Mouse (Mus musculus) intestine, postnatal 0 days (tissue): ENCODE results near the gene Rnd2. TPM values are rescaled to one million over a fixed set of nuclear protein-coding genes. Genes with fewer than 3 reads are reported as not detected.
"Not testable (repeated sequence)": the region's sequence is repeated elsewhere in the genome, so short reads cannot be mapped to it uniquely, and the experiment has no call there.

ENCODE experiments used
- ATAC-seq: fragments of 200-750 bp; cut with Nextera tagmentation; 2 replicates; pipeline ENCODE4 v1.8.0; 2017; ENCODE audit warnings: mild to moderate bottlenecking, moderate TSS enrichment, moderate library complexity
- H3K27ac ChIP-seq: fragments of 300-500 bp; sonication (generic); 2 replicates; pipeline ENCODE4 v1.5.1; 2014; ENCODE audit warnings: mild to moderate bottlenecking, low read depth, low read length, moderate library complexity
- H3K27me3 ChIP-seq: fragments of 300-500 bp; sonication (generic); replicated peaks from 2 replicates; pipeline ENCODE4 v1.6.1; 2014; ENCODE audit warnings: low read length, mixed read lengths; ENCODE audit not compliant: control insufficient read depth, insufficient read depth
- H3K36me3 ChIP-seq: fragments of 300-500 bp; sonication (generic); 2 replicates; pipeline ENCODE4 v1.6.1; 2014; ENCODE audit warnings: mild to moderate bottlenecking, moderate library complexity; ENCODE audit not compliant: control insufficient read depth, insufficient read depth
- H3K4me1 ChIP-seq: fragments of 300-500 bp; sonication (generic); replicated peaks from 2 replicates; pipeline ENCODE4 v1.6.1; 2014; ENCODE audit warnings: antibody characterized with exemption, low read length, mixed read lengths; ENCODE audit not compliant: control insufficient read depth, insufficient read depth
- H3K4me2 ChIP-seq: fragments of 300-500 bp; sonication (generic); replicated peaks from 2 replicates; pipeline ENCODE4 v1.6.1; 2014; ENCODE audit warnings: low read depth, mild to moderate bottlenecking, moderate library complexity
- H3K4me3 ChIP-seq: fragments of 300-500 bp; sonication (generic); 2 replicates; pipeline ENCODE4 v1.5.1; 2014; ENCODE audit warnings: low read depth, low read length
- H3K9ac ChIP-seq: fragments of 300-500 bp; sonication (generic); 2 replicates; pipeline ENCODE4 v1.6.1; 2014; ENCODE audit warnings: mild to moderate bottlenecking, low read depth, low read length
- H3K9me3 ChIP-seq: fragments of 300-500 bp; sonication (generic); 2 replicates; pipeline ENCODE4 v1.6.1; 2016; ENCODE audit warnings: mixed run types; ENCODE audit not compliant: control insufficient read depth
- CTCF ChIP-seq: sonication (generic); IDR thresholded peaks from 2 replicates; pipeline ENCODE4 v1.5.1; 2016; ENCODE audit warnings: low read depth, mild to moderate bottlenecking, control low read depth, antibody characterized with exemption, moderate library complexity
- WGBS: fragments of 180-500 bp; shearing (Covaris S2); extraction: QIAGEN DNeasy Blood & Tissue Kit; methylation state at CpG from one replicate; pipeline ENCODE4 v1.1.7; 2014; 5-methylcytosine and 5-hydroxymethylcytosine counted together
- polyA plus RNA-seq: library from polyadenylated mRNA; unstranded; fragments of >200 nt; fragmentation: Nextera tagmentation; extraction: Ambion mirVana; gene quantifications from 2 replicates; pipeline ENCODE4 v1.2.1, GENCODE M21; 2015

Gene Rnd2
- polyA plus RNA-seq, 1 experiment from 2014 or later: 27.8 TPM

DNA sequence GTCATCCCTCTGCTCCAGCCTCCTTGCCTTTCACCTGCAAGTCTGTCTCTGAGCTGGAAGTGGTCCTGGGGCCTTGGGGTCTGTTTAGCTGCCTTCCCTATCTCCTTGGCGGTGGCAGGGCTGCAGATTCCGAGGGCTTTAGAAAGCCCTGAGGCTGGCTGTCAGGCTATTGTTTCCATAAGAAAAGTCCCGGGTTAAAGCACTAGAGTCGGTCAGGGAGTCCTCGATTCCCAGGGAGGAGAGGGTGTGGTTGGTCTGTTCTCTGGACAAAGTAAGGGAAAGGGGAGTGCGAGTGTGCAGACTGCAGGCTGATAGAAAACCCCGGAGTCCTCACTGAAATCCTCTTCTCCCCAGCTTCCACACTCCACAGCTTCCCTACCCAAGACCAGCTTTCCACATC is 5.4 kb downstream of the Rnd2 start:
- Histone ChIP-seq H3K9me3 (no peaks in the 10 kb centered on the region), H3K36me3 (no peaks in the 10 kb centered on the region), H3K4me3 (no peak overlapping the region), H3K9ac (no peak overlapping the region), H3K4me2 (no peak overlapping the region), H3K4me1 (0 out of 2 replicates have a peak, but pooled peaks cover 5% of the 10 kb centered on the region), H3K27me3 (no peaks in the 10 kb centered on the region), H3K27ac (no peak overlapping the region)
- 55% methylated on average over 7 of the region's 7 CpGs for WGBS
- ATAC-seq: no peak
- TF ChIP-seq CTCF: no peak

DNA sequence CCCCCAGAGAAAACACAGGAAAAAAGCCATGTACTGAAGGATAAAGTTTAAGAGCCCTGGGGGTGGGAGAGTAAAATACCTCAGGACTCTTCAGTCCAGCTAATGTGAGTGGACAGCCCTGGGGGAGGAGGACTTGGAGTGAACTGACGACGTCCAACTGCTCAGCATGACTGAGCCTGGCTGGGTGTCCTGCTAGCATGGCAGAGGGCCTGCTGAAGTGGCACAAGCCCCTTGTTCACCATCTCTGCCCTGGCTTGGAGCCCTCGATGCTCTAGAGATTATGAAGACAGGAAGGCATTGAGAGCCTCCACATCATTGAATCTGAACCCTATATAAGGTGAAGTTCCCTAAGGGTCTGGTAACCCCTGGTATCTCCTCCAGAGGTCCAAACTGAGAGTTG is 7.1 kb downstream of the Rnd2 start:
- H3K4me3 ChIP-seq: no peak overlapping the region
- H3K9me3 ChIP-seq: no peaks in the 10 kb centered on the region
- H3K4me1 ChIP-seq: 0 out of 2 replicates have a peak, but pooled peaks cover 5% of the 10 kb centered on the region
- H3K27me3 ChIP-seq: no peaks in the 10 kb centered on the region
- no peak overlapping the region for H3K27ac ChIP-seq
- H3K9ac ChIP-seq: no peak overlapping the region
- 84% methylated on average over 3 of the region's 3 CpGs for WGBS
- TF ChIP-seq CTCF: no peak
- no peak for ATAC-seq
- no peak overlapping the region for H3K4me2 ChIP-seq
- H3K36me3 ChIP-seq: no peaks in the 10 kb centered on the region

DNA sequence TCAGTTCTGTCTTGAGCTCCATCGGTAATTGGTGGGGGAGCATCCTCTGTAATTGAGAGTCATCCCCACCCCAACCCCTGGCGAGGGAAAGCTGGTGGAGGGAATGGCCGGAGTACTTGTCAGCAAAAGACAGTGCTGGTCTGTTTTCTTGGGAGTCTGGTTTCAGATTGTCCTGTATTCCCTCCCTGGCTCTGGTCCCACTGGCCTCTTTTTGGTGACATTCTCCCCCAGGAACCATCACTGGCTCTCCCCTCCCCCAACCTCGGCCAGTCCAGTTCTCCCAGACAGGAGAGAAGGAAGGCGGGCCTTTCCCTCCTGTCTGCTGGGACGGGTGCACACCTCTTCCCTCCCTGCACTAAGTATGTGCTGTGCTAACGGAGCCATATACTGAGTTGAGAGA is 7.5 kb downstream of the Rnd2 start:
- 0 out of 2 replicates have a peak, but pooled peaks cover 4% of the 10 kb centered on the region for H3K4me1 ChIP-seq
- no peak for TF ChIP-seq CTCF
- H3K4me2 ChIP-seq: no peak overlapping the region
- H3K9ac ChIP-seq: no peak overlapping the region
- no peak overlapping the region for H3K27ac ChIP-seq
- H3K36me3 ChIP-seq: no peaks in the 10 kb centered on the region
- ATAC-seq: no peak
- H3K27me3 ChIP-seq: no peaks in the 10 kb centered on the region
- no peaks in the 10 kb centered on the region for H3K9me3 ChIP-seq
- 60% methylated on average over 7 of the region's 7 CpGs for WGBS
- H3K4me3 ChIP-seq: no peak overlapping the region

DNA sequence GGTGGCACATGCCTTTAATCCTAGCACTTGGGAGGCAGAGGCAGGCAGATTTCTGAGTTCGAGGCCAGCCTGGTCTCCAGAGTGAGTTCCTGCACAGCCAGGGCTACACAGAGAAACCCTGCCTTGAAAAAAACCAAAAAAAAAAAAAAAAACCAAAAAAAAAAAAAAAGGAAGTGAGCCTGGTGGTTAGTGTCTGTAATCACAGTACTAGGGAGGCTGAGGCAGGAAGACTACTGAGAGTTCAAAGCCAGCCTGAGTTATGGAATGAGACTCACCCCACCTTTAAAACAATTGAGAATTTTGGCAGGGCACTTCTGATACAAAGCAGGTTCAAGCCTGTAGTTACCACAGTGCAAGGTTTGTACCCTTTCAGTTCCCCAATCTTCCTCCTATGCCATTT is 8.9 kb downstream of the Rnd2 start:
- WGBS: 81% methylated on average over 1 of the region's 1 CpGs
- H3K27me3 ChIP-seq, H3K4me2 ChIP-seq, H3K4me3 ChIP-seq, H3K4me1 ChIP-seq, H3K27ac ChIP-seq, H3K9me3 ChIP-seq, H3K36me3 ChIP-seq, ATAC-seq, H3K9ac ChIP-seq: not testable (repeated sequence)

DNA sequence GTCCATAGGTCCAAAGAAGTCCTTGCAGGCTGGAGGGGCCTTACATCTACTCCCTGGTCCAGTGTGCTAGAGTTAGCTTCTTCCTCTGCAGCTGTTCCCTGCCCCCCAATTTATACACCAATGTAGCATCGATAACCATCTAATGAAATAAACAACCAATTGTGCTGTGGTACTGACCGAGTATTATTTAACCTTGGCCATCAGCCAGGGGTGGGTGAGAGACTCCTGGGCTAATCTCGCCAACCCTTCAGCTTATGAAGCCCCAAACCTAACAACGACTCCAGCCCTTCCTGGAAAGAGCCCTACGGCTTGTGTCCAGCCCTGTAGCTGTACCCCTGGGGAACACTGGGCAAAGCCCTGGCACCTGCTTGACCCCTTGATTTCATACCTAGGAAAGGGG is 9.5 kb downstream of the Rnd2 start:
- Histone ChIP-seq H3K9ac (no peak overlapping the region), H3K27ac (no peak overlapping the region), H3K4me3 (no peak overlapping the region), H3K9me3 (no peaks in the 10 kb centered on the region), H3K36me3 (no peaks in the 10 kb centered on the region), H3K27me3 (no peaks in the 10 kb centered on the region), H3K4me2 (no peak overlapping the region), H3K4me1 (0 out of 2 replicates have a peak, but pooled peaks cover 4% of the 10 kb centered on the region)
- ATAC-seq: no peak
- 63% methylated on average over 5 of the region's 5 CpGs for WGBS
- no peak for TF ChIP-seq CTCF

DNA sequence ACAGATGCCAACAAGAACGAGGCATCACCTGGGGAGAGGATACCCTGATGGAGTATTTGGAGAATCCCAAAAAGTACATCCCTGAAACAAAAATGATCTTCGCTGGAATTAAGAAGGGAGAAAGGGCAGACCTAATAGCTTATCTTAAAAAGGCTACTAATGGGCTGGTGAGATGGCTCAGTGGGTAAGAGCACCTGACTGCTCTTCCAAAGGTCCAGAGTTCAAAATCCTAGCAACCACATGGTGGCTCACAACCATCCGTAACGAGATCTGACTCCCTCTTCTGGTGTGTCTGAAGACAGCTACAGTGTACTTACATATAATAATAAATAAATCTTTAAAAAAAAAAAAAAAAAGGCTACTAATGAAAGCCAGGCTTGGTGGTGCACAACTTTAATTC is 11.6 kb downstream of the Rnd2 start:
- WGBS: 63% methylated on average over 4 of the region's 4 CpGs
- H3K4me1 ChIP-seq, H3K4me3 ChIP-seq, H3K36me3 ChIP-seq, H3K27me3 ChIP-seq, H3K9ac ChIP-seq, H3K27ac ChIP-seq, H3K9me3 ChIP-seq, ATAC-seq, H3K4me2 ChIP-seq: not testable (repeated sequence)
- 0 out of 2 replicates have a peak, but pooled peaks have one; percentile 2 for TF ChIP-seq CTCF

DNA sequence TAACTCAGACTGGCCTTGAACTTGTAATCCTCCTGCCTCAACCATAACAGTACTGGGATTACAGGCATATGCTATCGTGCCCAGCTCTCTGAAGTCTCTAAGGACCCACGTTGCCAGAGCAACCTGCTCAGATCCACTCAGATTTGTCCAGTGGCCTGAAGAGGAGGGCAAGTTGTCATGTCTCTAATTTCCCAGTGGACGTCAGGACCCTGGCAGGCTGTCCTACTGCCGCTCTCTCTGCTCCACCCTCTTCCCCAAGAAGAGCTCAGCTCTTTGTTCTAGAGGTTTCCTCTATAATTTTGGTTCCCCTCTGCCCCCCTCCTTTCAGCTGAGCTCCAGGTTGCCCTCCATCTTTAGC is 12.4 kb downstream of the Rnd2 start:
- no peaks in the 10 kb centered on the region for H3K36me3 ChIP-seq
- WGBS: 68% methylated on average over 4 of the region's 4 CpGs
- no peak for TF ChIP-seq CTCF
- no peaks in the 10 kb centered on the region for H3K9me3 ChIP-seq
- no peak for ATAC-seq
- H3K4me3 ChIP-seq: no peak overlapping the region
- H3K4me2 ChIP-seq: no peak overlapping the region
- no peaks in the 10 kb centered on the region for H3K27me3 ChIP-seq
- H3K27ac ChIP-seq: no peak overlapping the region
- H3K9ac ChIP-seq: no peak overlapping the region
- H3K4me1 ChIP-seq: 0 out of 2 replicates have a peak, but pooled peaks cover 5% of the 10 kb centered on the region
